Mouse (Mus musculus) CD8-positive naive resting alpha-beta T cell, adult 2 months (primary cell): ENCODE results near the gene Tspo2.
"Not testable (repeated sequence)": the region's sequence is repeated elsewhere in the genome, so short reads cannot be mapped to it uniquely, and the experiment has no call there.

ENCODE experiments used
- DNase-seq, 2 experiments: peaks; one replicate each; pipeline ENCODE4 v3.0.0; 2022; ENCODE audit warnings: low read depth in 2 of 2, low spot score in 2 of 2

Tspo2 gene

DNA sequence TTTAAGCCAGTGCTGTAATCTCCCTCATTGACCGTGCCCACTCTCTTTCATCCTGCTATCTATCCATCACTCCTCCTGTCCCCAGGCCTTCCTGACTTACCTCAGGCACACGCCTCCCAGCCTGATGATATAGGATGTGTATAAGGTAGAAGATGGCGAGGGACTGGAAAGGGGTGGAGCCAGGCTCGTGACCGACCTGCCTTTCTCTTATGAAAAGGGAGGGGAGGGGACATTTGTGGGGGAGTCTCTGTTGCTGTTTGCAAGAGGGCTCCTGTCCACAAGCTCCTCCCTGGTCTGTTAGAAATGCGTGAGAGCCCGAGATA, at the start of gene Tspo2:
Gene Tspo2 (minus strand): TSS at position 170 of the 323 bp plus-strand sequence.
- DNase-seq: no peak

GRCm38 (mm10) chr17:48500846-48501445, 49.6 kb upstream of the Tspo2 start:
- DNase-seq: no peak

GRCm38 (mm10) chr17:48497986-48498385, 46.7 kb upstream of the Tspo2 start:
- no peak for DNase-seq

DNA sequence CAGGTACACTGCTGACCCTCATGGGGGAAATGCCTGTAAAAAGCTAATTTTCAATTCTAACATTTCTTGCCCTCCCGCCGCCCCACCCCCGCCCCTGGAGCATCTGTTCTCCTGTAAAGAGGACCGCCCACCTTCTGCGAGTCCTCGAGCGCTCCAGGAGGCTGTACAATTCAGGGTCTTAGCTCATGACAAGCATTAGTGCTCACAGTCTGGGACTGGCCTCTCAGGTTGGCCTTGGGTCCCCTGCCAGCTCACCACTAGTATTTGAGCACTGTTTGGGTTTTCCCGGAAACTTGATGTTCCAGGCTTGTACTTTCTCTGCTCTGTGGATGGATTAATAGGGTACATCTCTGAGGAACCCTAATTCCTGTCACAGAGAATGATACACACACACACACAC, 42.7 kb upstream of the Tspo2 start:
- DNase-seq: no peak

GRCm38 (mm10) chr17:48493582-48493981, 42.3 kb upstream of the Tspo2 start:
- DNase-seq: no peak

DNA sequence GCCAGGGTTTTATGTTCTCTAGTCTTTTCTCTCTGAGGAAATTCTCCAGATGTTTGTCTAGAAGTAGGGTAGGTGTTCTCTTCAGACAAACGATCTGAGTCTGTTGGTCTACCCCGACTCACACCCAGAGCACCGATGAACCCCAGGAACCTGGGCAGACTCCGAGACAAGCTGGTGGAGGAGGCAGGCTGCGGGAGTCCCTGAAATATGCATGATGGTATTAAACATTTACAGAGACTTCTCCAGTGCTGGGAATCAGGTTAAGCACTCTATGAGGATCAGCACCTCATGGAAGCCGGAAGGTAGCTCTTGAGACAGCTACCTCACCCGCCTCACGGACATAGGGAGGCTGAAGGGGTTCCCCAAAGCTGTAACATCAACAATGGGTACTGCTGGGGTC, 41.3 kb upstream of the Tspo2 start:
- no peak for DNase-seq

GRCm38 (mm10) chr17:48489466-48489865, 38.1 kb upstream of the Tspo2 start:
- no peak for DNase-seq

DNA sequence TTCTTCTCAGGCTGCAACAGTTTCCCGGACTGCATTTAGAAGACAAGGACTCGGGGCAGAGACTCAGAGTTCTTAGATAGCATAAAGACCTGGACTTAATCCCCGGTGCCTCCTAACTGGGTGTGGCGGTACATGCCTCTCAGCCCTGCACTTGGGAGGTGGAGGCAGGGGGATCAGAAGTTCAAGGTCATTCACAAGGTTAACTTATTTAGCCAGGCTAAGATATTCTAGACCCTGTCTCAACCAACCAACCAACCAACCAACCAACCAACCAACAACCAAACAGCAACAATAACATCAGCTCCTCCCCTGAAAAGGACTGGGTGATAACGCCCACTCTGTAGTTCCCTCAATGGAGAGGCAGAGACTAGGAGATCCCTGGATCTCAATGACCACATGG, 32.9 kb upstream of the Tspo2 start:
- no peak for DNase-seq

- no peak for DNase-seq
Measured at GRCm38 (mm10) chr17:48483764-48484163, 32.4 kb upstream of the Tspo2 start.

DNA sequence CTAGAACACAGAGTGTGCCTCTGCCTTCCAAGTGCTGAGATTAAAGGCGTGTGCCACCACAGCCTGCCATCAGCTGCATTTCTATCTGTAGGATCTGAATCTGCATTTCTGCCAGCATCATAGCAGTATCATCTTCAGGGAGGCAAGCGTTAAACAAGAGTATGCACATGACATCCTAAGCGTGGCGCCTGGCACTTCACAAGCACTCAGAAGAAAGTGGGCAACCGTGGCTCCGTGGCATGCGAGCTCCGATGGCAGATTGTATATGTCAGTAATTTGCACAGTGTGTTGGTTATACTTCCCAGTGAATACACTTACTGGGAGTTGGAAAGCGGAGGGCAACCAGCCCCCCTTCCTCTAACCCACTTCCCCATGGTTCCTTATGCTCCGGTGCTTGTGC, 28.6 kb upstream of the Tspo2 start:
- no peak for DNase-seq

GRCm38 (mm10) chr17:48475444-48475843, 24.1 kb upstream of the Tspo2 start:
- no peak for DNase-seq

- not testable (repeated sequence) for DNase-seq
Measured at GRCm38 (mm10) chr17:48474282-48474681, 23.0 kb upstream of the Tspo2 start.

DNA sequence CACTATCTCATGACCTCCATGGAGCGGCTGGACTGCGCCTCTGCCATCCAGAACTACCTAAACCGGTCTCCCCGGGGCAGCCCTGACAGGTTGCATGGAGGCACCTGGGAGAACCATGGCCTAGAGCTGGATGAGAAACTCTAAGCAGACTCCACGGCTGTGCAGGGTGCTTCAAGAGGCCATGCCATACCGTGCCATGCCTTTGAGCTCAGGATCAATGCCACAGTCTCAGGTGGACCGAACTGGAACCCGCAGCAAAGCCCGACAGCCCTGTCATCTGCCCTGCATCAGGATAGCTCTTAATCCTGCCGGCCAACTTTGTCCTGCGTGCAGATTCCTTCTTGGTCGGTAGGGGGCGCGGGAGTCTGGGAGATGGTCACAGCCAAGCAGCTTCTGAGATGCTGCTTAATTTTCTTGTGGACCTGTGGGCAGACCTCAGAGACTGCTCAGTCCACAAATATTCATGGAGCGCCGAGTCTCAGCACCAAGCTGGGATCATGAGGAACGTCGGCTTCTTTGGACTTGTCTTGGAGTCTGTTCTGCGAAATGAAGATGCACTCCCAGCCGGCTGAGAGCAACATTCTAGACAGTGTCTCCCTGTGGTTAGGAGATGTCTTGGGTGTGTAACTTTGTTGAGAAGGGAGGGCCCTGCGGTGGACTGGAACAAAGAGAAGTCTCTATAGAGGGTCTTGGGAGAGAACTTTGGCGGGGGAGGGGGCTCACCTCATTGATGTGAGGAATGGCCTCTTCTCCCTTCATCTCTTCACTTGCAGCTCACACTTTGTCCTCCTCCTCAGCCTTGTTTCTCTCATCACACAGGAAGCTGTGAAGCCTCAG, 16.3 kb upstream of the Tspo2 start:
- DNase-seq: peak; percentile 68 to 85

DNA sequence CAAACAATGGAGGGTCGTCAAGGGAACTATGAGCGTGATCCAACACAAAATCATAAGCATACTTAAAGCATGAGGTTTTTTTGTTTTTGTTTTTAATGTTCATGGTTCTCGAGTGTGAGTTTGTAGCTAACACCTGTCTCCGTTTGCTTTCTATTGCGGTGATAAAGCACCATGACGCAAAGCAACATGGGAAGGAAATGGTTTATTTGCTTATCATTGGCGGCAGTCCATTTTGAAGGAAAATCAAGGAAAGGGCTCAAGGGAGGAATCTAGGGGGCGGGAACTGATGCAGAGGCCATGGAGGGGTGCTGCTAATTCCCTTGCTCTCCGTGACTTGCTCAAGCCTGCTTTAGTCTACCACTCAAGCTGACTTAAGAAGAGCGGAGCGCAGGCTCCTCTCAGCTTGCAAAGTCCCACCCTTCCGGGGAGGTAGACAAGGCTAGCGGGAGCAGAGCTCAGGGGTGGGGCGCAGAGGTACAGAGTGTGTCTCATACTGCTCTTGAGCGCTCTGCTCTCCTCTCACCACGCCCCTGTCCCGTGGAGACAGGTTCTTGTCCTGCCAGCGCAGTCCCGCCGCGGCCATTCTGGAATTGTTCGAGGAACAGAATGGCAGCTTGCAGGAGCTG, 15.6 kb upstream of the Tspo2 start:
- peak; percentile 15 to 35 for DNase-seq

DNA sequence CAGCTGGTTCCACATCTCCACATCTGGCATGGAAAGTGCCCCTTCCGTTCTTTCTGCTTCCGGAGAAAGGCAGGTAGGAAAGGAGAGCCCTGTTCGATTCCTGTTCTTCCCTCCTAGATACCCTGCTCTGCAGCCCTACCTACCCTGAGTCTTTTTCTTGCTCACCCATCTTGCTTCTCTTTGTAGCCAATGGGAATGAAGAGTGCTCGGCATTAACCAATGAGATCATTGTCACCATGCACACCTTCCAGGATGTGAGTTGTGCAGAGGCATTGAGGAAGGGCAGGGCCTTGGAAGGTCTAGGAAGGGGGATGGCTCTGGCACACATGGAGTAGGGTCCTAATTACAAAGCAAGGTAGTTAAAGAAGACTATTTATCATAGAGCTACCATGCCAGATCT, 12.1 kb upstream of the Tspo2 start:
- no peak for DNase-seq

- peak; percentile 44 to 45 for DNase-seq
Measured at GRCm38 (mm10) chr17:48462096-48462495, 10.8 kb upstream of the Tspo2 start.

DNA sequence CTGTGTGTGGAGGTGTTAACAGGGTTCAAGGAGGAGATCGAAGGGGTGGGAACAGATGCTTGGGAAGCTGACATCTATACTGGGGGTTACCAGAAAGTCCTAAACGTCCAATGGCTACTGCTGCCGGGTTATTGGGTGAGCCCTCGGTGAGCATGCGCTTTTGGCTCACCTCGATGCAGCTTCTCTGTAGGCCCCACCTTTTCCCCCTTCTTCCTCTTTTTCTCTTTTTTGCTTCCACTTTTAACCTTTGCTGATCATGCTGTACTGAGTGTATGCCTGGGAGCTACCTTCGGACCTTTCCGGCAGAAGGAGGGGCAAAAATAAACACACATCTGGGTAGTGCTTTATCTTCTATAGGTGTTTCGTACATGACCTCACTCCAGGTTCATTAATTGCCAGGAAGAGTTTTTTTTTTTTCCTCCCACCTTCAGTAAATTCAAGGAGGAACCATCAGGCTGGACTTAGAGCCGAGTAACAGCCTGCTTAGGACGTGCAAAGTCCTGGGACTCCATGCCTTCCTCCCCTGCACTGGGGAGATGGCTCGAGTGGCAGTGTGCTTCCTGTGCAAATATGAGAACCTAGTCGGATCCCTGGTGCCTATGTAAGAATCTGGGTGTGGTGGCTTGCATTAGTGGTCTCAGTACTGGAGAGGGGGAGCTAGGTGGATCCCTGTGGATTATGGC, 6.8 kb upstream of the Tspo2 start:
- DNase-seq: no peak

- no peak for DNase-seq
Measured at GRCm38 (mm10) chr17:48455955-48456354, 4.6 kb upstream of the Tspo2 start.

DNA sequence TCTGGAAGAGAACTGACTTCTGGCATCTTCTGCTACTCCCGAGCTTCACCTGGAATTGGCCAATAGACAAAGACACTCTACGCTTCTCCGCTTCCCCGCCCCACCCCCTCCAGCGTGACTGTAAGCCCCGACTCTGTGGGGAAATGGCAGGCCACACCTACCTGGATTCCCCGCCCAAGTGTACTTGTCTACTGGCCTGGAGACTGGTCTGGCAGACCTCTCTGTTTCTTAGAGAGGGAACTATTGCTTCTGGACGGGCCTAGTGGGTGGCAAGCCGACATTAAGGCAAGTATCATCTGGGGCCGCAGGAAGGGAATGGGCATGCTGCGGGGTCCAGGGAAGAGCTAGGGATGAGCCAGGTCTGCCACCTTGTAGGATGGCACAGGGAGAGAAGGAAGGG, 3.4 kb upstream of the Tspo2 start, which contains the start of gene Unc5cl:
Gene Unc5cl (plus strand): TSS at position 214 of the 400 bp plus-strand sequence.
- no peak for DNase-seq

DNA sequence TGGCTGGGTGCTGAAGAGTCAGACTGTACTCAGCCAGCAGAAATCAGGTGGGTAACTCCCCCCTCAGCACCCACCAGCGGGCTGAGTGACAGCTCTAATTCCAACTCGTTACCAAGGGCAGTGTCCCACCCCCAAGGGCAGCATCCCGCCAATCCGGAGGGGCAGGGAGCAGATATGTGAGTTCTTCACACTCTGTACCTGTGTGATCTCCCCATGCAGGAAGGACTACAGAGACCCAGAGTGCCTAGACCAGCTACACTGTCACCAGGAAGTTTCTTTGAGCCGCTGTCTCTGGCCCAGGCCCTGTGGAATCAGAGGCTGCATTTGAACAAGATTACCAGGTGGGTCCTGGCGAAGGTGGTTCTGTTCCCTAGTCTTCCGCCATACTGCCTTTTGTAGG, 2.9 kb upstream of the Tspo2 start:
- DNase-seq: no peak

- DNase-seq: no peak
Measured at GRCm38 (mm10) chr17:48453489-48453888, 2.2 kb upstream of the Tspo2 start.
